Mouse (Mus musculus): ENCODE results near the gene Pdlim5.

DNA sequence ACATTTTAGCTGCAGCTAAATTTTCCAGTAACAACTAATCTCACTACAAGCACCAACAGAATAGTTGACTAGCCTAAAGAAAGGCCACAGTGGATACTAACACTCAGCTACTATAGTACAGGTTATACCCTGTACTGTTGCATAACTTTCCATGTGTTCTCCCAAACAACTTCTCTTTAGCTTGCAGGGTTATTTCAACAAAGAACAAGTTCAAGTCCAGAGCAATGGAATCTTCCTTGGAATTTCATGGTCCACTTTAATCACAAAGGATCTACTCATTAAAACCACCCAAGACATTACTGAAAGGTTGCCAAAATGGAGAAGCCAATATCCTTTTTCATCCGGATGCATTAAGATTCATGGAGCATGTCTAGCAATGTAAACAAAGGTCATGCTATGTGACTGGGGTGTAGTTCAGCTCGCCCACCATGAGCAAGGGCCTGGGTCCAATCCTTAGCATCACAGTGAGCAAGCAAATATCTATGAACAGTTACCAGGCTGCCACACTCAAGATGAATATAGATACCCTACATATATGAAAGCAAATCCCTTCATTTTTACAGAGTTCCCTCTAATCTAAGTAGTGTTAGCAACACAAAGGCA, 79.3 kb downstream of the Pdlim5 start:
- no peak for TF ChIP-seq CTCF (IDR thresholded peaks at IDR 0.05; ENCODE audit: extremely low read depth, insufficient read depth, low read length)
- TF ChIP-seq POLR2A (IDR thresholded peaks at IDR 0.05; ENCODE audit: extremely low read depth, insufficient read depth, low read length), result no peak

Measured in cortical plate, adult 2 months (tissue).